Mouse (Mus musculus): Measurements from ENCODE around the gene Qars. TPM values are rescaled to one million over a fixed set of nuclear protein-coding genes. Genes with fewer than 3 reads are reported as not detected.

The Qars gene
- 100 to 1,000 TPM; 212 to 220 TPM for total RNA-seq (2021)
- long read RNA-seq, experiment 1, transcript Qars-201 (24 exons, 2,800 nt) = major isoform, 58 of 84 reads
- long read RNA-seq, experiment 1, partial matches to known transcripts = 15 of 84 reads
- long read RNA-seq, experiment 1, other reads (novel, unspliced or antisense) = 11 of 84 reads
- long read RNA-seq, experiment 2, transcript Qars-201 (24 exons, 2,800 nt) = major isoform, 135 of 189 reads
- long read RNA-seq, experiment 2, partial matches to known transcripts = 21 of 189 reads
- long read RNA-seq, experiment 2, other reads (novel, unspliced or antisense) = 33 of 189 reads

- peak; percentile 73 to 89 for DNase-seq (ENCODE audit: low spot score in 2 of 2)
Observed at GRCm38 (mm10) chr9:108507619-108508434, at the start of gene Qars. Gene Qars (plus strand): TSS chr9:108507706.

DNA sequence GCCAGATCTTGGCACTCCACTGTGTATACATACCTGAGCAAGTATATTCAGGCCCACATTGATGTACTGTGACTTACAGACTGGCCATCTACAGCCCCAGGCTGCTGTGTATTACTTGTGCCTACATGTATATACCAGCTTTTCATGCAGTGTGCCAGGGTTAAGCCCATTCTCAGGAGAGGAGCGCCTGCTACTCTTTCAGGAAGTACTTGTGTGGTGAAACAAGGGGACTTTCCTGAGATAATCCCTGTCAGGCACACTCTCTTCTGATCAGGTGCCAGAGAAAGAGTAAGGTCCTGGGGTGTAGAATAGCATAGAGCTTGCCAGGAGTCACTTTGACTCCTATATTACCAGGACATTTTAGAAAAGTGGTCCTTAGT lies 47.6 kb upstream of the Qars start:
- no peak for DNase-seq (ENCODE audit: low spot score in 2 of 2)

- peak; percentile 62 to 77 for DNase-seq (ENCODE audit: low spot score in 2 of 2)
Observed at GRCm38 (mm10) chr9:108460319-108461178, 47.0 kb upstream of the Qars start, which contains the start of gene Ccdc71. Gene Ccdc71 (plus strand): TSS chr9:108460527.

DNA sequence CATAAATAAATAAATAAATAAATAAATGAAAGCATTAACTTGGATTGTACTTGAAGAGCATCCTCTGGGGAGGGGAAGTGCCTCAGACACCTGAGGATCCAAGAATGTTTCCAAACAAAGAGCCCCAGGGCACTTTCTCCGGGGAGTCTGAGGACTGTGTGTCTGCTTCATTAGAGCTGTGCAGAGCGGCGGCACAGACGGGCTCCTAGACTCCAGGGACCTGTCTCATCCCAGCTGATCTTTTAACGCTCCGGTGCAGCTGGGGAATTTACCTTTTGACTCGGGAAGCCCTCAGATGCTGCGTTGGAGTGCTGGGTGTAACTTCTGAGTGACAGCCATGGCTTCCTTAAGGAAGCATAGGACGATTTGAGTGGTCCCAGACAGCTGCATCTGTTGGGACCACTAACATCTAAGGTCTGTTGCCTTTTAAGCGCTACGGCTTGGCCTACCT lies 46.3 kb upstream of the Qars start, which contains the start of gene Klhdc8b:
Klhdc8b (minus strand) TSS at position 401 of the 451 bp plus-strand sequence.
- DNase-seq (ENCODE audit: low spot score in 2 of 2) = no peak

- no peak for DNase-seq (ENCODE audit: low spot score in 2 of 2)
Observed at GRCm38 (mm10) chr9:108461675-108462074, 45.8 kb upstream of the Qars start.

DNA sequence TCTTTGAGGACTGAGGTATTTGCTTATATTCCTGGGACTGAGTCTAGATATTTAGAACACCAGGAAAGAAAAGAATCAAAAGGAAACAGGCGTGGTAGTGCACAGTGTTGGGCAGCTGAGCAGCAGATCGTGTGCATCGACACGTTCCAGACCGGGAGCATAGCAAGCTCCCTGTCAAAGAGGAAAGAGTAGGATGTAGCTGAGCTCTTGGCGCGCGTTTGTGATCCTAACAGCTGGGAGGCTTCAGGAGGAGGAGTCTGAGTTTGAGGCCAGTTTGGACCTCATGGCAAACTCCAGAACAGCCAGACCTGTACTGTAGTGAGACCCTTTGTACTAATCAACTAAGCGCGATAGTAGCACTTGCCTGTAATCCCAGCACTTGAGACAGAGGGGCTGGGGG lies 45.3 kb upstream of the Qars start:
- no peak for DNase-seq (ENCODE audit: low spot score in 2 of 2)

DNA sequence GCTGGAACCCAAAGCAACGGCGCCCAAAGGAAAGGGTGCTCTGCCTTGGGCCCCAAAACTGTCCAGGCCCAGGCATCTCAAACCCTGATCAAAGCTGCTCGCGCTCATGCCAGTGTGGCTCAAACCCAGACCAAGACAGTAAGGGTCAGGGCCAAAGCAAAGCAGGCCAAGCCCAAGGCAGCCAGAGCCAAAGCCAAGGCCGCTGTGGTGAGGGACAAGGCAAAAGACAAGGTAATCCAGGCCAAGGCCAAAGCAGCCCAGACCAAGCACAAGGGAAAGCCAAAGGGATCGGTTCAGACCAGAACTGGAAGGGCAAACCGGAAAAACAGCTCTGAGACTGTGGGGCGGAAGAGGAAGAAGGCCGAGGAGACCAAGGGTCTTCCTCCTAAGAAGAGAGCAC lies 43.8 kb upstream of the Qars start:
- DNase-seq (ENCODE audit: low spot score in 2 of 2) = no peak

GRCm38 (mm10) chr9:108466219-108466618 lies 41.3 kb upstream of the Qars start:
- no peak for DNase-seq (ENCODE audit: low spot score in 2 of 2)

GRCm38 (mm10) chr9:108469430-108469829 lies 38.1 kb upstream of the Qars start:
- no peak for DNase-seq (ENCODE audit: low spot score in 2 of 2)

- no peak for DNase-seq (ENCODE audit: low spot score in 2 of 2)
Observed at GRCm38 (mm10) chr9:108469845-108470244, 37.7 kb upstream of the Qars start.

GRCm38 (mm10) chr9:108474528-108474927 lies 33.0 kb upstream of the Qars start:
- DNase-seq (ENCODE audit: low spot score in 2 of 2) = no peak

GRCm38 (mm10) chr9:108478638-108479156 lies 28.8 kb upstream of the Qars start:
- DNase-seq (ENCODE audit: low spot score in 2 of 2) = peak; percentile 47 to 52

- no peak for DNase-seq (ENCODE audit: low spot score in 2 of 2)
Observed at GRCm38 (mm10) chr9:108479241-108479640, 28.3 kb upstream of the Qars start.

DNA sequence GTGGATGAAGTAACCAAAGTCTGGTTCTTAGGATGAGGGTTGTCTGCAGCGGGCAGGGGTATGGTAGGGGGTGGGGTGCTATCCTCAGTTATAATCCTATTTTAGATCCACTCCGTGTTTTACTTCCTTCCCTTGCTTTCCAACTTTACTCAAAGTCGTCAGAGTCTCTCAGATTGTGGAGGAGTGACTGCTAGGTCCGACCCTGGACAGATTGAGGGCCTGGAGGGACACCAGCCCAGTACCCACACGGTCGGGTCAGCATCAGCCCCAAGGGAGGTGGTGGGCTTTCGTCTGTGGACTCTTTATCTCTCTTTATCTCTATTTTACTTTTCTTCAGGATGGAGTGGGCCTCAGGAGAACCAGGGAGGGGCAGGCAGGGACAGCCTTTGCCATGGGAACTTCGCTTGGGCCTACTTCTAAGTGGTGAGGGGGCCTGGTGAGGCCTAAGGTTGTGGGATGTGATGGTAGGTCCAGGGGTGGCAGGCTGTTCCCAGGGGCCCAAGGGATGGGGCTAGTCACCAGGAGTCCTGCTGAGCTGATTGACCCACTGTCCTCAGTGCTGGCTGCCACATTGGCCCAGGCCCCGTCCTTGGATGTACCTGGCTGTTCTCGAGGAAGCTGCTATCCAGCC lies 27.7 kb upstream of the Qars start, which contains the start of gene Lamb2:
Lamb2 (plus strand) TSS at position 16 of the 631 bp plus-strand sequence.
- no peak for DNase-seq (ENCODE audit: low spot score in 2 of 2)

GRCm38 (mm10) chr9:108480813-108481519 lies 26.5 kb upstream of the Qars start:
- no peak for DNase-seq (ENCODE audit: low spot score in 2 of 2)

DNA sequence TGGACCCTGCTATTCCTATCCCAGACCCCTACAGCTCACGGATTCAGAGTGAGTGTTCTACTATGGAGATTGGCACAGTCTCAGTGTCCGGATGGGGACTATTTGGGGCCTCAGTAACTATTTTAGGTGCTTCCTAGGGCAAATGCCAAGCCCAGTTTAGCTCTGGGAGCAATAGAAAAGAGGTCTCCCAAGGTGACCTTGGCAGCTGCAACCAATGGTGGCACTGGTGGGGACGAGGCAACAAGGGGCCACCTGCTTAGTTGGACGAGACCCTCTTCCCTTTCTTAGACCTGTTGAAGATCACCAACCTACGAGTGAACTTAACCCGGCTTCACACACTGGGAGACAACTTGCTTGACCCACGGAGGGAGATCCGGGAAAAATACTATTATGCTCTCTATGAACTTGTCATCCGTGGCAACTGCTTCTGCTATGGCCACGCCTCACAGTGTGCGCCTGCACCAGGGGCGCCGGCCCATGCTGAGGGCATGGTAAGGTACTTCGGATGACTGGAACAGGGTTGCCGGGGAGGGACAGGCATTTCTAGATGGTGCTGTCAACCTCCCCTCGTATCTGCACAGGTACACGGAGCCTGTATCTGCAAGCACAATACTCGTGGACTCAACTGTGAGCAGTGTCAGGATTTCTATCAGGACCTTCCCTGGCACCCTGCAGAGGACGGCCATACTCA lies 25.8 kb upstream of the Qars start:
- no peak for DNase-seq (ENCODE audit: low spot score in 2 of 2)

- DNase-seq (ENCODE audit: low spot score in 2 of 2) = no peak
Observed at GRCm38 (mm10) chr9:108483051-108483790, 24.3 kb upstream of the Qars start.

- no peak for DNase-seq (ENCODE audit: low spot score in 2 of 2)
Observed at GRCm38 (mm10) chr9:108484021-108484420, 23.5 kb upstream of the Qars start.
